Mouse (Mus musculus) spleen, postnatal 10 days (tissue): Measurements from ENCODE around the gene Nell2.

Experiments
- DNase-seq, 2 experiments: peaks; one replicate each; pipeline ENCODE4 v3.0.0; 2021 to 2022; ENCODE audit warnings: low spot score in 2 of 2

Gene Nell2

DNA sequence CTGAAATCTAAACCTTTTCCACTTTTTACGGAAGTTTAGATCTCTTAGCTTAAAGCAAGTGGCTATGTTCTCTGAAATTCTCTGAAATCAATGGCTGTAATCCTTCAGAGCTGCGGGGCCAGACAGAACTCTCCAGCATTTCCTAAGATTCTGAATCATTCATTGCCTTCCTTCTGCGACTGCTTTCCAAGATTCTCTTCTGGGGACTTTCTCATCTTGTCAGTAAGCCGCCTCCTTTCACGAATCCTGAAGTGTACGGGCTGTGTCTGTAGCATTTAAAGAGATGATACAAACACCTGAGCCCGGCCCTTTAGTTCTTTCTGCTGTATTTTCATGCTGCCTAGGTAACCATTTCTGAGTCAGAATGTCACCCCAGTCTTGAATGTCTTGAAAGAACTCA lies 428.2 kb downstream of the Nell2 start:
- DNase-seq, result no peak

DNA sequence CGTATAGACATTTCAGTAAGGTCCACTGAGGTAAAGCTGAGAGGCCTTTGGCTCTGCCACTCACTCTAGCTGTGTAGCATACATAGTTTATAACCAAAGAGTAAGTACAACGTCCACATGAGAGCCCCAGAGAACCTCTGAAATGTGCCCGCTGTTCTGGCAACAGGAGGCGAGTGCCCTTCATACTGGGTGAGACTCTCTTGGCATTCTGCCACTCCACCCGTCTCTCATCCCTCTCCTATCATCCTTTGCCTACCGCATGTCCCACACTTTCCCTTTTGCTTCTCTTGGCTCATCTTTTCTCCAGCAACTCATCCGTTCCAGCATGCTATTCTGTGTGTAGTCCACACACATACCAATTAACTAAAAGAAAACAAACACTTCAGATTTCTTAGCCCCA lies 442.4 kb downstream of the Nell2 start:
- no peak for DNase-seq

DNA sequence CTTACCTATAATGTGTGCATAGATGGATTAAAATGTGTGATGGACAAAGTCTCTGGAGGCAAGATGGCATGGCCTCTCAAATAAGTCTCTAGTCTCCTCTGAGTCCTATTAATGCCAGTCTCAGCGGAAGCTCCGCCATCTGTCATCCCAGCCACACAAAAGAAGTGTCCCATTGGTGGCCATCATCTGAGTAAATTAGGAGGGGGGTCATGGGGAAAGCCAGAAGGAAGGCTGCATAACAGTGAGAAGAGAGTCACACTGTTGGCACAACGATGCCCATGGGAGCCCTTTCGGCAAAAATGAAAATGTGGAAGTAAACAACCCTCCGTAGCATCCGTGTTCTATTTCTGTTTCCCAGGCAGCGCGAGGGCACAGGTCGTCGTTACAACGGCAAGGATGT lies 446.7 kb downstream of the Nell2 start:
- no peak for DNase-seq

DNA sequence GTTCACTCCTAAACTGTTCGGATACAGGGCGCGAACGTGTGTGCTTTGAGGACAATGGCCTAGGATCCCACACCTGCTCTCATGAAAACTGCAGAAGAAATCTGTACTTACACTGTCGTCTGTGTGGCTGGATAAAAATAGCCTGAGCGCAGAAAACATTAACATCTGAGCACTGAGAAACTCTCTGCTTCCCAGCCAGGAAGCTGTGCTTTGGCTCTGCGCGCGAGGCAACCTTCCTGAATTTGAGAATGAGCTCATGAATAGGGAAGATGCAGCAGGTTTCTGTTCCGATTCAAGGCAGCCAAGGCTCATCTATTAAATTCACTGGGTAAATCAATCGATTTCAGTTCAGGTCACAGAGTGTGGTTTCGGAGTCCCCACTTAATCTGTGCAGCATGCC lies 453.0 kb downstream of the Nell2 start:
- DNase-seq, result no peak

DNA sequence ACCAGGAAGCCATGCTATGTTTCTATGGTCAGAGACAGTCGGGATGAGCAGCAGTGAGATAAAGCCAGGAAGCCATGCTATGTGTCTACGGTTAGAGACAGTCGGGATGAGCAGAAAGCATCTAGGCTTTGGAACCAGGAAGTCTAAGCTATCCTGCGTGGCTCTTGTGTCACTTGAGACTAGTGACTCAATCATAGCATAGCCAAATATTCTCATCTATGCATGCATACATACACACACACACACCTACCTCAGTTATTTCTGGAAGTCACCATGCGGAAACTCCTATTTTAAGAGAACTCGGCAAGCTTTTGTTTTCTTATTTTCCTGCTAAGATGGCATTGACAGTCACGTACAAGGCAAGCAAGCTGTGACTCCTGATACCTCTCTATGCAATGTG lies 457.5 kb downstream of the Nell2 start:
- DNase-seq, result no peak

DNA sequence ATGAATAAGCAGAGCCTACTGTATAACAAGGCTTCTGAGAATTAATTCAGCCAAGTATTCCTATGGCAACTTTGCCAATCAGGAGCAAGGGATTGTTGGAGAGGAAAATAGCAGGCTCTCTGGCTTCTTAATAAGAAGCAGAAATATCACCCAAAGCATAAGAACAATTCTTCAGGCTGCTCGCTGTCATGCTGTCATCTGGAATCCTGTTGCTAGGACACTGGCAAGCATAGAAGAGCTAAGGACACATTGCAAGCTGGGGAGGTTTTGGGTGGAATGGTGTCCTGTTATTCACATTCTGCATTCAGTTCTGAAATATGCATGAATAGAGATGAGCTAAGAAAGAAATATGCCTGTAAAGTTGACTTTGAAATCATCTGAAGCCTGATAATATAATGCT lies 459.6 kb downstream of the Nell2 start:
- DNase-seq, result no peak

DNA sequence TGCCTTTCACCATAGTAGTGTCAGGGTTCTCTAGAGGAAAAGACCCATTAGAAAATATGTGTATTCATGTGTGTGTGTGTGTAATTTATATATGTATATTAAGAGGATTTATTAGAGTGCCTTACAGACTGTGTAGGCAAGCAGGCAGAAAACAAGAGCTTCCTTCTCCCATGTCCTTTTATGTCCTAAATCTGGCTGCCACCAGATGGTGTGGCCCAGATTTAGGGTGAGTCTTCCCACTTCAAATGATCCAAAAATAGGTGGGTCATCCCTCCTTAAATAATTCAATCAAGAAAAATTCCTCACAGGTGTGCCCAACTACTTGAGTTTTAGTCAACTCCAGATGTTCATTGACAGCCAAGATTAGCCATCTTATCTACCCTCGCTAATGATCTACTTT lies 460.3 kb downstream of the Nell2 start:
- no peak for DNase-seq

DNA sequence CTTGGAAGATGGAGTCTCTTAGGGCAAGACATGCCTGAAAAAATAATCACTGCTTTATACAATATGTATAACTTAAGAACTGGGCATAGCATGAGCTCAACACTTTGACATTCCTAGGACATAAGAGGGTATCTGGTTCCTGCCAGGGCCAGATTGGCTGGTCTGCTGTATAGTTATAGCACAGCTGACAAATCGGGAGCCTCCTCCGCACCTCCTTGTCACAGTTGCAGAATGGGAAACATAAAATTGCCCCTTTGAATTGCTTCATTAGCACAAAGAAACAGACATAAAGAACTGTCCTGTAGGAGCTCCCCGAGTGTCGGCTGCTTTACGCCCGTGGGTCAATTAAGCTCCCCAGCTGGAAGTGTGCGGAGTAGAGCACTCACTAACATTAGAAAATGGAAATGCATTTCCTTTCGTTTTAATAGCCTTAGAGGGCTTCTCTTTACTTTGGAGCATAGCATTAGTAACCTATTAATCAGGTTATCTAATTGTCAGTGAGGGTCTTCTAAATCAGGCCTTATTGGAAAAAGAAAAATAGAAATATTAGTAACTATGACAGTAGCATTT lies 473.2 kb downstream of the Nell2 start:
- no peak for DNase-seq

DNA sequence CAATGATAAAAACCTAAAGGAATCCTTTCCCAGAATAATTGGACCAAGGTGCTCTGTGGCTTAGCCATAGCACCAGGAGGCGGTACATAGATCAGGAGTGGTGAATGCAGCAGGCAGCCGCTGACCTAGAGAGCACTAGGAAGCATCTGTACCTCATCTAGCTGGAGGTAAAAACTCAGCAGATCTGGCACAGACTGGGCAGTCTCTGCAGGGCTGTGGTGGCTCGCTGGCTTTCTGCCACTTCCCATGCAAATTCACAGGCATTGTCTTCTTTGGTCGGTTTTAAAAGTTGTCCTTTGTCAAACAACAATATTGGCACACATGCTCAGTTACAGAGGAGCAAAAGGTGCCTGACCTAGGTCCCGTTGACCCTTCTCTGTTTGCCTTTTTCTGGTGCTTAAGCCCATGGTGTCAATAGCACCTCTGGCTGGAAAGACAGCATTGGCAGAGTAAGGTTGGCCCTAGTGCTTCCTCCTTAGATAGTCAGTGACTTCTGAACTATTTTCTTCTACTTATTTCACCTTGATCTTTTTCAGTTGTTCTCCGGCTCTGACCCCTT lies 479.1 kb downstream of the Nell2 start:
- DNase-seq, result no peak

DNA sequence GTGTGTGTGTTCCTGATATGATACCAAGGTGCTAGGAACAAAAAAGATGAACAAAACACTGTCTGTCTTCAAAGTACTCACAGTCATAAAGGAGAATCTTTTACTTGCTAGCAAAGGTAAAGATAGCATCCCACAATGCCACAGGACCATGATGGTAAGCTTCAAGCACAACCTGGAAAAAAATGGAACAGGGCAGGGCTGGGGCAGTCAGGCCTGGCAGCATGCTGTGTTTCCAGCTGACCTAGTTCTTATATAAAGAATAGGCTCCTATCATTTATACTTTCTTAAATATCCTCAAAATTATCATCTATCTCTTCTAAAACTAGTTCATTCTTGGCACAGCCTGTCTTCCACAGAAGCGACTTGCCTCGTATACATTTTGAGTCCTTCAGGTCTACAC lies 480.9 kb downstream of the Nell2 start:
- no peak for DNase-seq

DNA sequence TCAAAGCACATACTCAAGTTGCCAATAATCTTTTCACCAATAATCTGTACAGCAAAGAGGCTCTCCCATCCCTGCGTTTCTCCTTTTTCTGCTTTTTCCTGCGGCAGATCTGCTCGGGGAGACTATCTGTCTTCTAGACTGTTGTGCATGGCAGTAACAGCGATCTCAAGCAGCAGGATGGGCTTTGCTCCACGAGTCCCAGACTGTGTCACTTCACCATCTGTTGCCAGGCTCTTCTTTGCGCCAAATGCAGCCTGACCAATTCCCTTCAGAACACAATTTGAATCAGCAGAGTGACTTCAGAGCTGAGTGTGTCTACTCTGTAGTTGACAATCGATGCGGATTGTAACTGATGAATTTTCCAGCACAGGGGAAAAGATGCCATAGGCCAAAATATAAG lies 484.3 kb downstream of the Nell2 start:
- no peak for DNase-seq

DNA sequence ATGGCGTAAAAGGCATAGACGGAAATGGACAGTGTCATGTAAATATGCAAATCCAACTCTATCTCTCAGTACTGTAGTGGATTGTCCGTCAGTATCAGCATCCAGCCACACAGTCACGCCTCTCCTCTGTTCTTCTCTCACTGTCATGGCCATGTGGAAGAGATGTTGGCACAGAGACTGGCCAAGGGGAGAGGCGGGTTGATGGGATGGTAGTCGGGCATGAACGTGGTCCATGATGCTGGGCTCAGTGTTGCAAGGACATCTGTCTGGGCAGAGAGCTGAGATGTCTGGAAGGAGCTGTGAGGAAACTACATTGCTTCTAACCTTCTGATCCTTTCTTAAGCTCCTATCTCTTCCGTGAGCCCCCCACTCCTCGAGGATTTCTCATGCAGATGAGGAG lies 485.9 kb downstream of the Nell2 start:
- DNase-seq, result no peak

DNA sequence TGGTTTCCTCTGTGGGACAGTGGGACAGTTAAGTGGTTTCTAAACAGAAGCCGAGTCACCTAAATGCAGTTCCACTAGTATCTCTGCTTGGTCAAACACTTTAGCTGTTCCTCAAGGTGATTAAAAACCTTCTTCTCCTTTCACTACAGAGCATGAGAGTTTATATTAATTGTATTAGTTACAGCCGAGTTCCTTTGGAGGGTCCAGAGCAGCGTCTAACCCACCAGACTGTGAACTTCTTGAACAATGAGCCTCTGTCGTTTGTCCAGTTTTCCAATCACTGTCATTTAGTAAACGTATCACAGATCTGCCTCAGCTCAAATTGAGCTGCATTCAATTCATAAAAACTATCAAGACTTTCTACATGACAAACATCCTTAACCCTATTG lies 498.9 kb downstream of the Nell2 start:
- no peak for DNase-seq

DNA sequence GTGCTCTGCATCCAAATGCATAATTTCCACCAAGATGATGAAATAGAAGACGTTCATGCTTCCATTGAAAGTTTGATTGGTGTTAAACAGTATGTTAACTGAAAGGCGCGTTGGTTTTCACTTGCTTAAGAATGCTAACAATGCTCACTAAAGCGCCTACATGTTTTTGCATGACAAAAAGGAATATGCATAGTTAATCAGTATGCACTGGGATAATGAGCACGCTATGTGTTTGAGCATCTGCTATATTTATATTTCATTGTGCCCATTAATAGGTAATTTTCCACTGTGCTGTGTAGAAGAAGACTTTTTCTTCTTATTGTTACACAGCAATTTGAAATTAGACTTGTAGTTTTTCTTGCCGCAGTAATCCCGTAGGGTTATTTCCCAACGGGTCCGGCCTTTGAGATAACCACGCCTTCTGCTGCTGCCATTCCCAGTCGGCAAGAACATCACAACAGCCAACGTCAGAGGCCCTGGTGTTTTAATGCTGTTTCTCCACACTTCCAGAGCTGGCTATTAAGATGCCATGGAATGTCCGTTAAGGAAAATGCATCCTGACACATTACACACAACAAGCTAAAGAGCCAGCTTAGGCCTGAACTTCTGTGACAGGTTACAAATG lies 499.4 kb downstream of the Nell2 start:
- no peak for DNase-seq
